Mouse (Mus musculus) cortical plate, adult 2 months (tissue): ENCODE results near the gene Dync1h1.

ENCODE experiments used
- CTCF ChIP-seq: fragments of 200-500 bp; IDR thresholded peaks from 2 replicates; pipeline ENCODE4 v1.5.1; 2011; ENCODE audit warnings: mild to moderate bottlenecking, control low read depth, low read length; ENCODE audit not compliant: insufficient read depth; ENCODE audit errors: extremely low read depth
- POLR2A ChIP-seq: fragments of 200-500 bp; IDR thresholded peaks from 2 replicates; pipeline ENCODE4 v1.6.1; 2011; ENCODE audit warnings: mild to moderate bottlenecking, low read length, control low read depth; ENCODE audit not compliant: insufficient read depth; ENCODE audit errors: extremely low read depth

- TF ChIP-seq CTCF (no peak), POLR2A (no peak)
Observed at GRCm38 (mm10) chr12:110572351-110572750, 28.9 kb upstream of the Dync1h1 start.
